Mouse (Mus musculus): ENCODE data around the gene Slc25a30.
"Not testable (repeated sequence)": the region's sequence is repeated elsewhere in the genome, so short reads cannot be mapped to it uniquely, and the experiment has no call there.

Slc25a30 gene

GRCm38 (mm10) chr14:75786868-75787793 lies at the start of gene Slc25a30:
Gene Slc25a30 (minus strand): TSS chr14:75787037.
- peak; percentile 91 for DNase-seq (ENCODE audit: low read depth, low spot score)

GRCm38 (mm10) chr14:75836579-75836978 lies 49.7 kb upstream of the Slc25a30 start:
- no peak for DNase-seq (ENCODE audit: low read depth, low spot score)

- peak; percentile 75 for DNase-seq (ENCODE audit: low read depth, low spot score)
Measured at GRCm38 (mm10) chr14:75834739-75835381, 48.0 kb upstream of the Slc25a30 start.

DNA sequence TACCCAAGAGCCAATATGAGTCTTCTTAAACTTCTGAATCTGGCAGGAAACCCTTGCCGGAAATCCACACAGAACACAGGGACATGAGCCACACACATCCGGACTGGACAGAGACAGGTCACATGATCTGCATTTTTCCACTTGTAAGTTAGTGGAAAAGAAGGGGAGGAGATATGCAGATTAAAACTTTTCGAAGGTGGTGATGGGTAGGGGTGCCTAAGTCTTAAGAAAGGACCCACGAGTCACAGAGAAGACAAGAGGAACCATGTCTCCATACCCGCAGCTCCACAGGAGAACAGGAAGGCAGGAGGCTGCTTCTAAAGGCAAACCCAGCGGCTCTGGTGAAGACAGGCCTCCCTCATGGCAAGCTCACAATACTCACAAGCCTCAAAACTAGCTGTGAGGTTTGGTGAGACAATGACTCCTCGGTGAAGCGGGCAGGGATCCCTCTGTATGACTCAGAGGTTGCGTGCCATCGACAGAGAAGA lies 47.5 kb upstream of the Slc25a30 start:
- DNase-seq (ENCODE audit: low read depth, low spot score), result peak; percentile 93

DNA sequence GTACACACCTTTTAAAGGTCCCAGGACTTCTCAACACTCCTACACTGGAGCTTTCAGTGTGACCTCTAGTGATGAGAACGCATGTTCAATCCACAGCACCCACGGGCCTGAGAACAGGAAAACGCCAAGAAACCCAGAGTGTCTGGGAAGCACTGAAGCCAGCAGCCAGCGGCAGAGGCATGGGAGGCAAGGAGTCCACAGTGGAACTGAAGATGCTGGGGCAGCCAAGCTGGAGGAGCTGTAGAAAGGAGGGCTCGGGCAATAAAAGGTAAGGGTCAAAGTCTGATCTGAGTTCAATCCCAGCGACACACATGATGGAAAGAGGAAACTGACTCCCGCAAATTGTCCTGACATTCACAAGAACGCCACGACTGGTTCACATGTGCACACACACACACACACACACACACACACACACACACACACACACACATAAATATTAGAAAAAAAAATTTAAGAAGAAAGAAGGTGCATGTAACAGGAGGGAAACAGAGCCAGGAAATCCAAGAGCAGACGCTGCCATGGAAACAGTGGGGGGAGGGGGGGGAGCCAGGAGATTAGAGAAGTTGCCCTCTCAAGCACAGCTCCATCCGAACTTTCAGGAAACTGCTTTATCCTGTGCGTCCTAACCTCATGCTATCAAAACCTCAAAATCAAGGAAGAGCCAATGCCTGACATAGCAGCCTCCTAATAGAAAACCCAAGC lies 46.9 kb upstream of the Slc25a30 start:
- no peak for DNase-seq (ENCODE audit: low read depth, low spot score)

DNA sequence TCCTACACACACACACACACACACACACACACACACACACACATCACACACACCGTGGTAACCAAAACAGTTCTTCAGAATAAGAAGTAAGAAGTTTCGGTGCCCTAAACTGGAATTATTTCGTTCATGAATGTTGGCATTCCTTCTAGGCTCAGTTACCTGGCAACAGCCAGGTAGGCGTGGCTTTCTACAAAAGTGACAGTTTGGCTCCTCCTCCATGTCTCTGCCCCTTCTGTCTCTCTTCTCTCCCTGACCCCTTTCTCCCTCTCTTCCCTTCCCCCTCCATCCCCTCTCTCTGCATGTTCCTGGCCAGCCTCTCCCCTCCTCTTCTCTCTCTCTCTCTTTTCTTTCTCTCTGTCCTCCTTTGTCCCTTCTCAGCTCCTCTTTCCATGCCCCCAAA lies 46.1 kb upstream of the Slc25a30 start:
- DNase-seq (ENCODE audit: low read depth, low spot score), result no peak

- DNase-seq (ENCODE audit: low read depth, low spot score), result no peak
Measured at GRCm38 (mm10) chr14:75832031-75832430, 45.2 kb upstream of the Slc25a30 start.

GRCm38 (mm10) chr14:75829817-75830216 lies 43.0 kb upstream of the Slc25a30 start:
- DNase-seq (ENCODE audit: low read depth, low spot score), result not testable (repeated sequence)

- DNase-seq (ENCODE audit: low read depth, low spot score), result peak; percentile 91
Measured at GRCm38 (mm10) chr14:75828866-75829806, 42.3 kb upstream of the Slc25a30 start.

DNA sequence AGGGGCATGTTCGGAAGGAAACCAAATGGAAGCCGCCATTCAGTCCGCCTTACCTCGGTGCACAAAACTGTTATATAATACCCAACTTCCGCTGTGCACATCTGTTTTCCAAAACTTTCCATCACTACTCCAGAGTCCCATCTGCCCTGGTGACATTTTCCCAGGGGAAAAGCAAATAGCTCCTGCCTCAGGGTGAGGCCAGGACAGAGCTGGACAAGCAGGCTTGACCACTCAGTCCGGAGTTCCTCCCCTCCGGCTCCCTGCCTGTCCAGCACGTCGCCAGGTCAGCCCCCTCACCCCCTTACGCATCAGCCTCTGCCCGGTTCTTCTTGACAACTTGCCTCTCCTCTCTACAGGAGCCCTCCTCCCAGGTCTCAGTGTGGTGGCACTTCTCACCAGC lies 41.4 kb upstream of the Slc25a30 start:
- DNase-seq (ENCODE audit: low read depth, low spot score), result no peak

- DNase-seq (ENCODE audit: low read depth, low spot score), result no peak
Measured at GRCm38 (mm10) chr14:75826851-75827410, 40.1 kb upstream of the Slc25a30 start.

- DNase-seq (ENCODE audit: low read depth, low spot score), result no peak
Measured at GRCm38 (mm10) chr14:75820007-75820406, 33.2 kb upstream of the Slc25a30 start.

DNA sequence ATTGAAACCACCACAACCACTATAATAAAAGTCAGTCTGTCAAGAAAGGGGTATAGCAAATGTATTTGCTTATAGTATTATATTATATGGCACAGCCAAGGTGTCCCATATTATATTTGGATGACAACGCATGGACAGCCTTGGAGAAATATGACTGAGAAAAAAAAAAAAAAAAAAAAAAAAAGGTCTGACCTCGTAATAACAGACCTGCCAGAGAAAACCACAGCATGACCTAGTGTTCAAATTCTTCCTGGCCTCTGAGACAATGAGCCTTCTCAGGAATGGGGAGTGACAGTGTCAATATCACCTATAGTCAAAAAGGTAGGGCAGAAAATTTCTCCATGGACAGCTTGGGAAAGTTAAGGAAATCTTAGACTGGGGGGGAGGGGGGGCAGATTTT lies 32.5 kb upstream of the Slc25a30 start:
- DNase-seq (ENCODE audit: low read depth, low spot score), result no peak

GRCm38 (mm10) chr14:75818528-75818927 lies 31.7 kb upstream of the Slc25a30 start:
- DNase-seq (ENCODE audit: low read depth, low spot score), result no peak

- DNase-seq (ENCODE audit: low read depth, low spot score), result no peak
Measured at GRCm38 (mm10) chr14:75809931-75810330, 23.1 kb upstream of the Slc25a30 start.

DNA sequence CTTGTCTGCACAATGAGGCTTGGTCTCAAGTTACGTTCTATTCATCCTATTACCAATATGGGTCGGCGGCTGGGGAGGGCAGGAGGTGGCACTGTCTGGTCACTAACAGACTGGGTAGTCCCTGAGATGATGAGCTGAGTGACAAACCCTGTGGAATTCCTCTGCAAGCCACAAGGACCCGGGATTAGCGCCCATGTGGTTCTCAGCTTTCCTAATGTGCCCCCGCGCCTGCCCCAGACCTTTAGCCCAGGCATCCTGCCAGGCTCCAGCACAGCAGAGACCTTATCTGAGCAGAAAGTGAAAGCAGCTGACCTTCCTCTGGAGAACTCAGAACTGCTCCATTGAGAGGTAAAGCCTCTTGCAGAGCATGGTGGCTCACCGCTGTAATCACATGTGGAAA lies 21.0 kb upstream of the Slc25a30 start:
- DNase-seq (ENCODE audit: low read depth, low spot score), result no peak

GRCm38 (mm10) chr14:75797769-75798386 lies 11.0 kb upstream of the Slc25a30 start:
- peak; percentile 77 for DNase-seq (ENCODE audit: low read depth, low spot score)

DNA sequence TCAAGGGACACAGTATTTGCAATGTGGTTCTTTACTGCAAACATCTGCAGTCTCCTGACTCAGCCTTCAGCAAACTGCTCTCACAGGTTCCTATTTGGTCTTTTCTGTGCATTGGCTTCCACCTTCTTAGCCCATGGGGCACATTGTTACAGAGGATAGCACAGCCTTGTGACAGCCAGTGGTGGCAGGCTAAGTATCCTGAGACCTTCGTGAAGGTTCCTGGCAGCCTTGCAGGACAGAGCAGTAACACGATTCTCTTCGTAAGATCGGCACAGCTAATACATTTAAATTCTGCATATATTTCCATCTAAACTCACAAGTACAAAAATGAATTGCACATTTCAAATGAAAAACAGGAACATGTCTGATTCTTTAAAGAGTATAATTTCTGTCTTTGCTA lies 9.1 kb upstream of the Slc25a30 start:
- DNase-seq (ENCODE audit: low read depth, low spot score), result no peak

DNA sequence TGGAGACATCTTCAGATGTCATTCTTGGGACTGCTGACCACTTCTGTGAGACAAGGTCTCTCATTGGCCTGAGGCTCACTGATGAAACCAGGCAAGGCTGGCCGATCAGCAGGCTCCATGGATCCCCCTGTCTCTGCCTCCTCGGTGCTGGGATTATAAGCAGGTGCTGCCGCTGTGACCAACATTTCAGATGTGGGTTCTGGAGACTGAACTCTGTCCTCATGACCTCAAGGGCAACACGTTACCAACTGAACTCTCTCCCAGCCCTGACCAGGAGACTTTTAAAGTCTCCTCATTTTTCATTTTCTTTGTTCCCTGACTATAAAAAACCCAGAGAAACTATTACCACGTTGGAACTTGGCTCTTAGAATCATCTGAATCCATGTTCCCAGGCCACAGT lies 7.9 kb upstream of the Slc25a30 start:
- DNase-seq (ENCODE audit: low read depth, low spot score), result no peak

GRCm38 (mm10) chr14:75794324-75794723 lies 7.5 kb upstream of the Slc25a30 start:
- DNase-seq (ENCODE audit: low read depth, low spot score), result no peak

All from forelimb bud, embryonic 11.5 days (tissue).